In genomic region chr19:31262438-31262837, GRCm38 (mm10) we compare ENCODE assay signal across 18 mouse cellular contexts.
"Had no signal": no experiment of that assay in that cellular context is flagged by ENCODE, and none has a peak within 500 bp of the region (broad histone marks: within the 10 kb centered on the region; RNA-seq: fewer than 3 reads in every experiment).

No protein-coding gene starts in this region.

- ATAC-seq: lung, postnatal 0 days; midbrain, embryonic 13.5 days; midbrain, embryonic 16.5 days had no signal

- DNase-seq: kidney, postnatal 25 days; layer of hippocampus, adult 9-11 months; liver, embryonic 13.5 days; lung, adult 2 months; lung, postnatal 36 days; thymus, adult 18-20 months; thymus, postnatal 14 days; thymus, postnatal 4 days had no signal

- H3K27ac ChIP-seq: kidney, postnatal 0 days; layer of hippocampus, adult 2 months; left cerebral cortex, adult 2 months; liver, embryonic 13.5 days; midbrain, embryonic 10.5 days; midbrain, embryonic 13.5 days; neural tube, embryonic 13.5 days had no signal

- H3K4me3 ChIP-seq: layer of hippocampus, adult 2 months; left cerebral cortex, adult 2 months; liver, embryonic 13.5 days; megakaryocyte, embryonic 14.5 days; midbrain, embryonic 10.5 days; midbrain, embryonic 13.5 days; myocyte; neural tube, embryonic 13.5 days had no signal

- H3K9me3 ChIP-seq: liver, embryonic 13.5 days; megakaryocyte, embryonic 14.5 days; midbrain, embryonic 10.5 days; midbrain, embryonic 13.5 days; neural tube, embryonic 13.5 days had no signal

- H3K27me3 ChIP-seq: liver, embryonic 13.5 days; megakaryocyte, embryonic 14.5 days; midbrain, embryonic 13.5 days; neural tube, embryonic 13.5 days had no signal

- H3K36me3 ChIP-seq: liver, embryonic 13.5 days; midbrain, embryonic 10.5 days; midbrain, embryonic 13.5 days; neural tube, embryonic 13.5 days had no signal

- H3K9ac ChIP-seq: liver, embryonic 13.5 days; midbrain, embryonic 13.5 days; neural tube, embryonic 13.5 days had no signal

- H3K4me2 ChIP-seq: liver, embryonic 13.5 days; midbrain, embryonic 13.5 days; neural tube, embryonic 13.5 days had no signal

- H3K4me1 ChIP-seq: liver, embryonic 13.5 days; midbrain, embryonic 10.5 days; midbrain, embryonic 13.5 days; neural tube, embryonic 13.5 days had no signal
